Mouse (Mus musculus) MEL (cell line): ENCODE data around the gene Thumpd1. TPM values are rescaled to one million over a fixed set of nuclear protein-coding genes. Genes with fewer than 3 reads are reported as not detected.

ENCODE experiments used
- DNase-seq: peaks from one replicate; pipeline ENCODE4 v3.0.0; 2011; ENCODE audit warnings: low read depth, low spot score
- H3K27ac ChIP-seq: 2 replicates; pipeline ENCODE4 v1.5.1; 2012; ENCODE audit warnings: low read depth, mild to moderate bottlenecking, control low read depth, low read length, moderate library complexity; ENCODE audit not compliant: control insufficient read depth
- H3K27me3 ChIP-seq, 2 experiments: fragments of 150-350 bp in 1 of 2; sonication (generic) in 1 of 2; 2 replicates each; pipeline ENCODE4 v1.6.1; 2012; ENCODE audit warnings: low read length in 2 of 2, mild to moderate bottlenecking in 2 of 2, improper control_type of control experiment in 1 of 2, moderate library complexity in 1 of 2; ENCODE audit not compliant: insufficient read depth in 2 of 2, control insufficient read depth in 1 of 2
- H3K36me3 ChIP-seq, 2 experiments: 2 replicates each; pipeline ENCODE4 v1.6.1; 2012 to 2014; ENCODE audit warnings: low read length in 2 of 2, improper control_type of control experiment in 1 of 2, inconsistent platforms in 1 of 2, mild to moderate bottlenecking in 1 of 2; ENCODE audit not compliant: insufficient read depth in 2 of 2, control insufficient read depth in 1 of 2
- H3K4me1 ChIP-seq, 2 experiments: fragments of 150-350 bp in 1 of 2; sonication (generic) in 1 of 2; 2 replicates each; pipeline ENCODE4 v1.6.1; 2012; ENCODE audit warnings: low read length in 2 of 2, improper control_type of control experiment in 1 of 2, mild to moderate bottlenecking in 1 of 2; ENCODE audit not compliant: insufficient read depth in 2 of 2, control insufficient read depth in 1 of 2
- H3K4me3 ChIP-seq, 2 experiments: fragments of 150-350 bp in 1 of 2; sonication (generic) in 1 of 2; 2 replicates each; pipeline ENCODE4 v1.5.1; 2012; ENCODE audit warnings: low read depth in 2 of 2, low read length in 2 of 2, mild to moderate bottlenecking in 2 of 2, moderate library complexity in 2 of 2, control low read depth in 1 of 2, improper control_type of control experiment in 1 of 2; ENCODE audit not compliant: control insufficient read depth in 1 of 2, insufficient read depth in 1 of 2
- H3K79me2 ChIP-seq: 2 replicates; pipeline ENCODE4 v1.6.1; 2012; ENCODE audit warnings: mild to moderate bottlenecking, low read length, moderate library complexity; ENCODE audit not compliant: control insufficient read depth, poor library complexity, insufficient read depth
- H3K9ac ChIP-seq: 2 replicates; pipeline ENCODE4 v1.6.1; 2012; ENCODE audit warnings: low read depth, mild to moderate bottlenecking, control low read depth, low read length, moderate library complexity; ENCODE audit not compliant: control insufficient read depth, poor library complexity, severe bottlenecking
- H3K9me3 ChIP-seq: fragments of 150-350 bp; sonication (generic); replicated peaks from 2 replicates; pipeline ENCODE4 v1.6.1; 2012; ENCODE audit warnings: mild to moderate bottlenecking, low read length, improper control_type of control experiment, moderate library complexity; ENCODE audit not compliant: insufficient read depth
- CHD1 ChIP-seq: IDR thresholded peaks from 2 replicates; pipeline ENCODE4 v1.6.1; 2012; ENCODE audit warnings: low read depth, mild to moderate bottlenecking, inconsistent platforms, low read length, improper control_type of control experiment
- CHD2 ChIP-seq: IDR thresholded peaks from 2 replicates; pipeline ENCODE4 v1.6.1; 2011; ENCODE audit warnings: low read length, improper control_type of control experiment
- CTCF ChIP-seq, 3 experiments: IDR thresholded peaks in 2 of 3; conservative IDR thresholded peaks in 1 of 3; 2 replicates each; pipeline ENCODE4 v1.5.1; 2011 to 2012; ENCODE audit warnings: low read length in 3 of 3, low read depth in 2 of 3, mild to moderate bottlenecking in 2 of 3, improper control_type of control experiment in 1 of 3, inconsistent platforms in 1 of 3, mixed read lengths in 1 of 3, moderate library complexity in 1 of 3; ENCODE audit not compliant: control insufficient read depth in 1 of 3, insufficient read depth in 1 of 3, poor library complexity in 1 of 3, severe bottlenecking in 1 of 3
- E2F4 ChIP-seq: IDR thresholded peaks from 2 replicates; pipeline ENCODE4 v1.6.1; 2011; ENCODE audit warnings: low read depth, low read length, improper control_type of control experiment, borderline replicate concordance
- EP300 ChIP-seq, 2 experiments: IDR thresholded peaks; 2 replicates each; pipeline ENCODE4 v1.6.1; 2011; ENCODE audit warnings: improper control_type of control experiment in 2 of 2, low read length in 2 of 2, low read depth in 1 of 2, mild to moderate bottlenecking in 1 of 2
- ETS1 ChIP-seq: IDR thresholded peaks from 2 replicates; pipeline ENCODE4 v1.6.1; 2012; ENCODE audit warnings: low read depth, mild to moderate bottlenecking, inconsistent platforms, low read length, improper control_type of control experiment, moderate library complexity
- GABPA ChIP-seq: IDR thresholded peaks from 2 replicates; pipeline ENCODE4 v1.6.1; 2012; ENCODE audit warnings: low read depth, mild to moderate bottlenecking, inconsistent platforms, low read length, improper control_type of control experiment, moderate library complexity
- GATA1 ChIP-seq: IDR thresholded peaks from 2 replicates; pipeline ENCODE4 v1.6.1; 2011; ENCODE audit warnings: low read depth, low read length, improper control_type of control experiment
- HCFC1 ChIP-seq: IDR thresholded peaks from 2 replicates; pipeline ENCODE4 v1.6.1; 2012; ENCODE audit warnings: low read depth, mild to moderate bottlenecking, inconsistent platforms, low read length, improper control_type of control experiment, moderate library complexity
- KAT2A ChIP-seq: conservative IDR thresholded peaks from 2 replicates; pipeline ENCODE4 v1.6.1; 2012; ENCODE audit warnings: low read depth, low read length, improper control_type of control experiment, inconsistent platforms
- MAFK ChIP-seq: IDR thresholded peaks from 2 replicates; pipeline ENCODE4 v1.6.1; 2011; ENCODE audit warnings: low read depth, mild to moderate bottlenecking, low read length, improper control_type of control experiment, borderline replicate concordance
- MAX ChIP-seq: IDR thresholded peaks from 2 replicates; pipeline ENCODE4 v1.6.1; 2011; ENCODE audit warnings: low read length, improper control_type of control experiment
- MAZ ChIP-seq: IDR thresholded peaks from 2 replicates; pipeline ENCODE4 v1.6.1; 2012; ENCODE audit warnings: low read depth, mild to moderate bottlenecking, inconsistent platforms, low read length, improper control_type of control experiment
- MEF2A ChIP-seq: IDR thresholded peaks from 2 replicates; pipeline ENCODE4 v1.6.1; 2014; ENCODE audit warnings: low read depth, mild to moderate bottlenecking, inconsistent platforms, low read length, improper control_type of control experiment; ENCODE audit not compliant: poor library complexity, insufficient replicate concordance, severe bottlenecking; ENCODE audit errors: extremely low read depth
- MXI1 ChIP-seq: IDR thresholded peaks from 2 replicates; pipeline ENCODE4 v1.6.1; 2011; ENCODE audit warnings: mild to moderate bottlenecking, low read depth, low read length, improper control_type of control experiment
- MYB ChIP-seq: IDR thresholded peaks from 2 replicates; pipeline ENCODE4 v1.6.1; 2011; ENCODE audit warnings: mild to moderate bottlenecking, low read depth, low read length, improper control_type of control experiment
- NELFE ChIP-seq: IDR thresholded peaks from 2 replicates; pipeline ENCODE4 v1.6.1; 2011; ENCODE audit warnings: low read depth, low read length, improper control_type of control experiment
- NRF1 ChIP-seq: IDR thresholded peaks from 2 replicates; pipeline ENCODE4 v1.6.1; 2014; ENCODE audit warnings: low read depth, mild to moderate bottlenecking, inconsistent platforms, low read length, improper control_type of control experiment, moderate library complexity; ENCODE audit not compliant: poor library complexity, insufficient read depth, severe bottlenecking
- POLR2A ChIP-seq, 2 experiments: IDR thresholded peaks; 2 replicates each; pipeline ENCODE4 v1.6.1; 2011 to 2012; ENCODE audit warnings: low read length in 2 of 2, mild to moderate bottlenecking in 2 of 2, control low read depth in 1 of 2, improper control_type of control experiment in 1 of 2, low read depth in 1 of 2, moderate library complexity in 1 of 2; ENCODE audit not compliant: control insufficient read depth in 1 of 2, insufficient read depth in 1 of 2, poor library complexity in 1 of 2
- POLR2AphosphoS2 ChIP-seq: IDR thresholded peaks from 2 replicates; pipeline ENCODE4 v1.6.1; 2011; ENCODE audit warnings: low read length, improper control_type of control experiment
- POLR2AphosphoS5 ChIP-seq: IDR thresholded peaks from 2 replicates; pipeline ENCODE4 v1.6.1; 2012; ENCODE audit warnings: low read depth, borderline replicate concordance, mild to moderate bottlenecking, inconsistent platforms, low read length, moderate library complexity, mixed read lengths
- RCOR1 ChIP-seq: IDR thresholded peaks from 2 replicates; pipeline ENCODE4 v1.6.1; 2012; ENCODE audit warnings: low read depth, mild to moderate bottlenecking, inconsistent platforms, low read length, improper control_type of control experiment
- SIN3A ChIP-seq: IDR thresholded peaks from 2 replicates; pipeline ENCODE4 v1.6.1; 2012; ENCODE audit warnings: low read length, improper control_type of control experiment, inconsistent platforms
- SMC3 ChIP-seq: IDR thresholded peaks from 2 replicates; pipeline ENCODE4 v1.6.1; 2011; ENCODE audit warnings: low read depth, low read length, improper control_type of control experiment
- TAL1 ChIP-seq: IDR thresholded peaks from 2 replicates; pipeline ENCODE4 v1.6.1; 2012; ENCODE audit warnings: mild to moderate bottlenecking, inconsistent platforms, low read length, moderate library complexity, mixed read lengths
- TBP ChIP-seq: IDR thresholded peaks from 2 replicates; pipeline ENCODE4 v1.8.0; 2011; ENCODE audit warnings: low read depth, low read length, improper control_type of control experiment
- TCF12 ChIP-seq: IDR thresholded peaks from 2 replicates; pipeline ENCODE4 v1.6.1; 2014; ENCODE audit warnings: low read depth, mild to moderate bottlenecking, inconsistent platforms, low read length, improper control_type of control experiment, moderate library complexity
- UBTF ChIP-seq: IDR thresholded peaks from 2 replicates; pipeline ENCODE4 v1.6.1; 2012; ENCODE audit warnings: low read depth, mild to moderate bottlenecking, inconsistent platforms, low read length, improper control_type of control experiment, moderate library complexity, borderline replicate concordance; ENCODE audit not compliant: insufficient read depth
- USF1 ChIP-seq: IDR thresholded peaks from 2 replicates; pipeline ENCODE4 v1.6.1; 2014; ENCODE audit warnings: low read depth, mild to moderate bottlenecking, inconsistent platforms, low read length, improper control_type of control experiment, moderate library complexity
- USF2 ChIP-seq, 2 experiments: IDR thresholded peaks; 2 replicates each; pipeline ENCODE4 v1.6.1; 2011 to 2012; ENCODE audit warnings: improper control_type of control experiment in 2 of 2, low read length in 2 of 2, borderline replicate concordance in 1 of 2, inconsistent platforms in 1 of 2, low read depth in 1 of 2, mild to moderate bottlenecking in 1 of 2; ENCODE audit not compliant: insufficient read depth in 1 of 2
- ZC3H11A ChIP-seq: IDR thresholded peaks from 2 replicates; pipeline ENCODE4 v1.6.1; 2012; ENCODE audit warnings: low read depth, mild to moderate bottlenecking, inconsistent platforms, low read length, improper control_type of control experiment
- ZKSCAN1 ChIP-seq: IDR thresholded peaks from 2 replicates; pipeline ENCODE4 v1.6.1; 2012; ENCODE audit warnings: low read depth, mild to moderate bottlenecking, inconsistent platforms, low read length, improper control_type of control experiment, moderate library complexity
- ZMIZ1 ChIP-seq: IDR thresholded peaks from 2 replicates; pipeline ENCODE4 v1.6.1; 2012; ENCODE audit warnings: low read depth, mild to moderate bottlenecking, inconsistent platforms, low read length, improper control_type of control experiment, moderate library complexity
- ZNF384 ChIP-seq: IDR thresholded peaks from 2 replicates; pipeline ENCODE4 v1.6.1; 2012; ENCODE audit warnings: low read depth, mild to moderate bottlenecking, inconsistent platforms, low read length, improper control_type of control experiment
- polyA plus RNA-seq, 2 experiments: library from polyadenylated mRNA; stranded (reverse) in 1 of 2; unstranded in 1 of 2; fragments of >175 nt in 1 of 2; fragments of >200 nt in 1 of 2; gene quantifications; 2 replicates each; pipeline versions ENCODE4 v1.2.1 to v1.2.4; 2012; ENCODE audit warnings: low replicate concordance in 2 of 2, low read depth in 1 of 2; ENCODE audit not compliant: insufficient read length in 2 of 2, insufficient read depth in 1 of 2, missing spikeins in 1 of 2
- total RNA-seq: library from RNA; depleted of rRNA; stranded (reverse); fragments of 300-350 nt; gene quantifications from 2 replicates; pipeline ENCODE4 v1.2.3, GENCODE M21; 2012; rRNA removed

Thumpd1 gene
- total RNA-seq (56.7 and 67.5 TPM in 2 replicates), polyA plus RNA-seq (10 to 100 TPM in 1 of 2 experiments, not detected in 1; 56.4 TPM)

DNA sequence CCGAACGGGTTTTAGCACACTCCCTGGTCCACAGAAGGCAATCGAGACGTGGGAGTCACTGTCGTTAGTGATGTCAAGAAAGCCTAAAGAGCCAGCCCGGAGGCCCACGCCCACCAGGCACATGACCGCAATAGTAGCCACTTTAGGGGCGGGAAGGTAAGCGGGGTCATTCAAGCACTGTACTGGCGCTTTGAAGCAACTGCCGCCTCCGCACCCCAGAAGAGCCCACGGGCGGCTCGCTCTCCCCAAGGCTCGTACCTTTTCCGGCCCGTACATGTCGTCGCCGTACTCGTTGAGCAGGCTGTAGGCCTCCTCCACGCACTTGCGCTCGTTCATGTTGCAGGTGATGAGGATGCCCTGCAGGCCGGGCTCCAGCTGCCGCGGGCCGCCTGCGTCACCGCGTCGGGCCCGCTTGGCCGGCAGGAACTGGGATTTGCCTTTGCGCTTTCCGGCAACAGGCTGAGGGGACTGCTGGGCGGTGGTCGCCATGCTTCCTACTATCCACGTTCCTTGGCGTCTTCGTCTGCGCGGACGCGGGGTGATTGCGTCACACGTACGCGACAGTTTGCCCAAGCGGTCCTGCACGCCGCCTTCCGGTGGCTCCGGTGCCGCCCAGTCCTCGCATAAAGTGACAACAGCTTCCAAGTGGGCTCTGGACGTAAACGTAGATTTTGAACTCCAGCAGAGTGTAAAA, at the start of gene Thumpd1:
Thumpd1 (minus strand) TSS at position 546 of the 694 bp plus-strand sequence.
- peak within 1 kb of the TSS; percentile 95 for H3K9ac ChIP-seq
- peaks cover 10% of the 10 kb centered on the region for H3K79me2 ChIP-seq
- no peaks in the 10 kb centered on the region; a peak in 1 of 4 replicates for H3K27me3 ChIP-seq
- H3K36me3 ChIP-seq, result peaks cover 6 to 20% of the 10 kb centered on the region in 2 experiments; a peak in 3 of 4 replicates
- peaks cover 0 to 5% of the 10 kb centered on the region in 2 experiments; a peak in 1 of 4 replicates for H3K4me1 ChIP-seq
- H3K27ac ChIP-seq, result peak within 1 kb of the TSS; percentile 76
- peak; percentile 96 for DNase-seq
- H3K4me3 ChIP-seq, result peak within 1 kb of the TSS; percentile 79 to 89
- H3K9me3 ChIP-seq, result no peaks in the 10 kb centered on the region
- TF ChIP-seq GATA1, result no peak
- TF ChIP-seq SMC3, result no peak
- TF ChIP-seq MXI1, result peak; percentile 98
- no peak for TF ChIP-seq GABPA
- no peak for TF ChIP-seq E2F4
- TF ChIP-seq CHD2, result no peak
- no peak; the same call in 1 of the 2 replicates for TF ChIP-seq KAT2A
- peak; percentile 42; the same call in 1 of the 2 replicates for TF ChIP-seq ETS1
- no peak for TF ChIP-seq ZNF384
- TF ChIP-seq MYB, result 0 out of 2 replicates have a peak, but pooled peaks have one; percentile 26
- TF ChIP-seq POLR2A (IDR thresholded peaks at IDR 0.05; ENCODE audit: control insufficient read depth in 1 of 2, insufficient read depth in 1 of 2, low read depth in 1 of 2, low read length in 2 of 2, poor library complexity in 1 of 2), result peak; percentile 54 to 87; a peak in 3 of 4 replicates
- TF ChIP-seq POLR2AphosphoS5, result no peak
- peak; percentile 48; the same call in 1 of the 2 replicates for TF ChIP-seq NRF1
- peak in 2 of 3 experiments; percentile 38 to 39; a peak in 3 of 6 replicates for TF ChIP-seq CTCF (IDR thresholded peaks at IDR 0.05 in 2 of 3, conservative IDR thresholded peaks at IDR 0.05 in 1 of 3; ENCODE audit: control insufficient read depth in 1 of 3, insufficient read depth in 1 of 3, low read depth in 2 of 3, low read length in 3 of 3, poor library complexity in 1 of 3, severe bottlenecking in 1 of 3)
- TF ChIP-seq CHD1, result no peak
- no peak for TF ChIP-seq MAFK
- TF ChIP-seq USF2 (IDR thresholded peaks at IDR 0.05; ENCODE audit: borderline replicate concordance in 1 of 2, insufficient read depth in 1 of 2, low read depth in 1 of 2, low read length in 2 of 2), result no peak
- peak; percentile 85 for TF ChIP-seq NELFE
- TF ChIP-seq HCFC1, result peak; percentile 93
- peak; percentile 97 for TF ChIP-seq SIN3A
- no peak for TF ChIP-seq TAL1
- TF ChIP-seq TCF12, result peak; percentile 72
- TF ChIP-seq MAX, result peak; percentile 94
- TF ChIP-seq EP300 (IDR thresholded peaks at IDR 0.05; ENCODE audit: low read depth in 1 of 2, low read length in 2 of 2), result 0 out of 4 replicates have a peak, but pooled peaks of 1 of the 2 experiments have one; percentile 34
- peak; percentile 66 for TF ChIP-seq USF1
- no peak for TF ChIP-seq MAZ
- peak; percentile 42; the same call in 1 of the 2 replicates for TF ChIP-seq ZC3H11A
- no peak for TF ChIP-seq MEF2A
- peak; percentile 73; the same call in 1 of the 2 replicates for TF ChIP-seq ZMIZ1
- TF ChIP-seq RCOR1, result no peak
- no peak for TF ChIP-seq UBTF
- no peak for TF ChIP-seq ZKSCAN1
- TF ChIP-seq TBP, result peak; percentile 76
- TF ChIP-seq POLR2AphosphoS2, result peak; percentile 82
